Mouse (Mus musculus): ENCODE results near the gene Ptprh.

Ptprh gene

GRCm38 (mm10) chr7:4603873-4604272 is at the start of gene Ptprh:
TSS of gene Ptprh (minus strand) at chr7:4604041.
- no peak for DNase-seq (ENCODE audit: low spot score)

- no peak for DNase-seq (ENCODE audit: low spot score)
Measured at GRCm38 (mm10) chr7:4653351-4653750, 49.5 kb upstream of the Ptprh start.

GRCm38 (mm10) chr7:4652726-4653125 is 48.9 kb upstream of the Ptprh start:
- DNase-seq (ENCODE audit: low spot score): no peak

- peak; percentile 25 for DNase-seq (ENCODE audit: low spot score)
Measured at GRCm38 (mm10) chr7:4651581-4651980, 47.7 kb upstream of the Ptprh start.

GRCm38 (mm10) chr7:4647992-4648391 is 44.2 kb upstream of the Ptprh start:
- no peak for DNase-seq (ENCODE audit: low spot score)

- no peak for DNase-seq (ENCODE audit: low spot score)
Measured at GRCm38 (mm10) chr7:4647291-4647690, 43.5 kb upstream of the Ptprh start.

- DNase-seq (ENCODE audit: low spot score): no peak
Measured at GRCm38 (mm10) chr7:4646806-4647205, 43.0 kb upstream of the Ptprh start.

GRCm38 (mm10) chr7:4643225-4643624 is 39.4 kb upstream of the Ptprh start:
- no peak for DNase-seq (ENCODE audit: low spot score)

GRCm38 (mm10) chr7:4641956-4642355 is 38.1 kb upstream of the Ptprh start:
- no peak for DNase-seq (ENCODE audit: low spot score)

GRCm38 (mm10) chr7:4641155-4641554 is 37.3 kb upstream of the Ptprh start:
- DNase-seq (ENCODE audit: low spot score): no peak

- no peak for DNase-seq (ENCODE audit: low spot score)
Measured at GRCm38 (mm10) chr7:4636179-4636578, 32.3 kb upstream of the Ptprh start.

- DNase-seq (ENCODE audit: low spot score): peak; percentile 70
Measured at GRCm38 (mm10) chr7:4631031-4631430, 27.2 kb upstream of the Ptprh start, which contains the start of gene Tmem86b. TSS of gene Tmem86b (minus strand) at chr7:4631422.

- DNase-seq (ENCODE audit: low spot score): peak; percentile 84
Measured at GRCm38 (mm10) chr7:4630198-4630597, 26.4 kb upstream of the Ptprh start.

GRCm38 (mm10) chr7:4629586-4629985 is 25.7 kb upstream of the Ptprh start:
- DNase-seq (ENCODE audit: low spot score): no peak

- DNase-seq (ENCODE audit: low spot score): no peak
Measured at GRCm38 (mm10) chr7:4625928-4626327, 22.1 kb upstream of the Ptprh start.

GRCm38 (mm10) chr7:4624343-4624742 is 20.5 kb upstream of the Ptprh start:
- no peak for DNase-seq (ENCODE audit: low spot score)

GRCm38 (mm10) chr7:4623544-4624189 is 19.8 kb upstream of the Ptprh start:
- peak; percentile 57 for DNase-seq (ENCODE audit: low spot score)

GRCm38 (mm10) chr7:4619979-4620378 is 16.1 kb upstream of the Ptprh start:
- peak; percentile 53 for DNase-seq (ENCODE audit: low spot score)

GRCm38 (mm10) chr7:4613740-4614403 is 10.0 kb upstream of the Ptprh start:
- DNase-seq (ENCODE audit: low spot score): no peak

GRCm38 (mm10) chr7:4612956-4613355 is 9.1 kb upstream of the Ptprh start:
- DNase-seq (ENCODE audit: low spot score): no peak

- no peak for DNase-seq (ENCODE audit: low spot score)
Measured at GRCm38 (mm10) chr7:4612386-4612785, 8.5 kb upstream of the Ptprh start.

GRCm38 (mm10) chr7:4611921-4612341 is 8.1 kb upstream of the Ptprh start:
- DNase-seq (ENCODE audit: low spot score): no peak

- DNase-seq (ENCODE audit: low spot score): no peak
Measured at GRCm38 (mm10) chr7:4611511-4611910, 7.7 kb upstream of the Ptprh start.

GRCm38 (mm10) chr7:4608002-4608401 is 4.2 kb upstream of the Ptprh start:
- DNase-seq (ENCODE audit: low spot score): no peak

Measured in yolk sac, embryonic 10.5 days (tissue).